Mouse (Mus musculus) spleen, adult 2 months (tissue): ENCODE measurements around the gene Gm11541.

Source experiments
- CTCF ChIP-seq: fragments of 200-500 bp; IDR thresholded peaks from 2 replicates; pipeline ENCODE4 v1.5.1; 2011; ENCODE audit warnings: mild to moderate bottlenecking, inconsistent platforms; ENCODE audit not compliant: insufficient read depth, insufficient read length, insufficient replicate concordance; ENCODE audit errors: extremely low read depth
- POLR2A ChIP-seq: fragments of 200-500 bp; IDR thresholded peaks from 2 replicates; pipeline ENCODE4 v1.6.1; 2011; ENCODE audit warnings: low read depth, low read length, inconsistent platforms

DNA sequence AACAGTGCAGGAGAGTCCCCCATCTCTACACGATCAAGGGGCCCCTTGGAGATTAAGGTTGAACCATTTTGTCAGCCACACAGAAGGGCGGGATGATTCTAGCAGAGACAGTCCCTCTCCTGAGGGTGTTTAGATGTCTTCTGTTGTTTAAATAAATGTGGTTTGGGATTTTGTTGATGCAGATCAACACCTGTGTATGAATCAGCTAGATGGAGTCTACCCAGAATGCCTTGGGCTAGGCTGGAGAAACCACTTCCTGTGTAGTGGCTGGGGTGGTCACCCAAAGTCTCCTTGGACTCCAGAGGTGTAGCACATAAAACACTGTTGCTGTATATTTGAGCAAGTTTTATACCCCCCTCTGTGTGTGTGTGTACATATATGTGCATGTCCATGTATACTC lies 14.9 kb upstream of the Gm11541 start:
- TF ChIP-seq CTCF (no peak), POLR2A (no peak)
